Mouse (Mus musculus): ENCODE measurements at regions not wholly inside any gene's neighbourhood (a gene's known extent, or its start where the extent isn't known, plus 50 kb on each side); places are given as distances from the start of the nearest gene placed in this dataset.

- no peak for TF ChIP-seq CTCF (IDR thresholded peaks at IDR 0.05; ENCODE audit: low read depth)
- Histone ChIP-seq H3K36me3 (ENCODE audit: insufficient read depth, low read length) (no peaks in the 10 kb centered on the region), H3K9ac (replicated peaks; ENCODE audit: low read length) (no peak overlapping the region), H3K4me3 (ENCODE audit: low read length) (no peak overlapping the region), H3K4me1 (ENCODE audit: insufficient read depth, low read length) (no peaks in the 10 kb centered on the region), H3K27me3 (ENCODE audit: insufficient read depth, low read length) (no peaks in the 10 kb centered on the region), H3K9me3 (ENCODE audit: low read length) (no peaks in the 10 kb centered on the region), H3K4me2 (ENCODE audit: low read depth, low read length) (no peak overlapping the region), H3K27ac (no peak overlapping the region)
- DNase-seq (ENCODE audit: low spot score) (no peak), ATAC-seq (no peak)
- WGBS = 94% methylated on average over 6 of the region's 6 CpGs
Measured at GRCm38 (mm10) chr16:42499514-42499913, 159.1 kb upstream of the Gap43 start.

GRCm38 (mm10) chr16:42498368-42498767, 157.9 kb upstream of the Gap43 start:
- Histone ChIP-seq H3K9me3 (ENCODE audit: low read length) (no peaks in the 10 kb centered on the region), H3K27ac (no peak overlapping the region), H3K4me3 (ENCODE audit: low read length) (no peak overlapping the region), H3K27me3 (ENCODE audit: insufficient read depth, low read length) (no peaks in the 10 kb centered on the region), H3K36me3 (ENCODE audit: insufficient read depth, low read length) (no peaks in the 10 kb centered on the region), H3K4me2 (ENCODE audit: low read depth, low read length) (no peak overlapping the region), H3K4me1 (ENCODE audit: insufficient read depth, low read length) (no peaks in the 10 kb centered on the region), H3K9ac (replicated peaks; ENCODE audit: low read length) (no peak overlapping the region)
- DNase-seq (ENCODE audit: low spot score) (no peak), ATAC-seq (no peak)
- WGBS = 57% methylated on average over 2 of the region's 2 CpGs
- TF ChIP-seq CTCF (IDR thresholded peaks at IDR 0.05; ENCODE audit: low read depth) = no peak

- H3K9me3 ChIP-seq (ENCODE audit: low read length) = no peaks in the 10 kb centered on the region
- H3K36me3 ChIP-seq (ENCODE audit: insufficient read depth, low read length) = no peaks in the 10 kb centered on the region
- WGBS = 97% methylated on average over 1 of the region's 1 CpGs
- H3K27ac ChIP-seq = no peak overlapping the region
- H3K4me3 ChIP-seq (ENCODE audit: low read length) = no peak overlapping the region
- no peak overlapping the region for H3K9ac ChIP-seq (replicated peaks; ENCODE audit: low read length)
- no peak for TF ChIP-seq CTCF (IDR thresholded peaks at IDR 0.05; ENCODE audit: low read depth)
- ATAC-seq (no peak), DNase-seq (ENCODE audit: low spot score) (no peak)
- no peaks in the 10 kb centered on the region for H3K27me3 ChIP-seq (ENCODE audit: insufficient read depth, low read length)
- no peak overlapping the region for H3K4me2 ChIP-seq (ENCODE audit: low read depth, low read length)
- H3K4me1 ChIP-seq (ENCODE audit: insufficient read depth, low read length) = 0 out of 2 replicates have a peak, but pooled peaks cover 2% of the 10 kb centered on the region
Measured at GRCm38 (mm10) chr16:42493596-42493995, 153.1 kb upstream of the Gap43 start.

DNA sequence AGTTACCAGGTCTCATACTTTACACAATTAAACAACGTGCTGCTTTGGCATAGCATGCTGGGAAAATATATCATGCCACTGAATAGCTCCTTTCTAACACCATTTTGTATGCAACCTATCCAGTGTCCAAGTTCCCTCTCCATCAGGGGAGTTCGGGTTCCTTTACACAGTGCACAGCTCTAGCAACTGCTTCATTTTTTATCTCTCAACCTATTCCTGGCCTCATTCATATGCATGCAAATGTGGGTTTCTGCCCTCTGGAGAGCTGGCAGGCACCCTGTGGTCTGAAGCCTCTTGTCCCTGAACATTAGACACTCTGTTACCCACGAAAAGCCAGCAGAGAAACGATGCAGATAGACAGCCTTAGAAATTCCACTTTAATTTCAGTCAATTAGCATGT, 148.3 kb upstream of the Gap43 start:
- H3K27me3 ChIP-seq (ENCODE audit: insufficient read depth, low read length) = no peaks in the 10 kb centered on the region
- H3K36me3 ChIP-seq (ENCODE audit: insufficient read depth, low read length) = no peaks in the 10 kb centered on the region
- ATAC-seq = no peak
- no peak overlapping the region for H3K4me3 ChIP-seq (ENCODE audit: low read length)
- no peak for TF ChIP-seq CTCF (IDR thresholded peaks at IDR 0.05; ENCODE audit: low read depth)
- H3K9ac ChIP-seq (replicated peaks; ENCODE audit: low read length) = no peak overlapping the region
- peak; percentile 8 for DNase-seq (ENCODE audit: low spot score)
- no peak overlapping the region for H3K27ac ChIP-seq
- H3K4me1 ChIP-seq (ENCODE audit: insufficient read depth, low read length) = 0 out of 2 replicates have a peak, but pooled peaks cover 3% of the 10 kb centered on the region
- H3K4me2 ChIP-seq (ENCODE audit: low read depth, low read length) = no peak overlapping the region
- WGBS = 11% methylated on average over 4 of the region's 4 CpGs
- H3K9me3 ChIP-seq (ENCODE audit: low read length) = no peaks in the 10 kb centered on the region

DNA sequence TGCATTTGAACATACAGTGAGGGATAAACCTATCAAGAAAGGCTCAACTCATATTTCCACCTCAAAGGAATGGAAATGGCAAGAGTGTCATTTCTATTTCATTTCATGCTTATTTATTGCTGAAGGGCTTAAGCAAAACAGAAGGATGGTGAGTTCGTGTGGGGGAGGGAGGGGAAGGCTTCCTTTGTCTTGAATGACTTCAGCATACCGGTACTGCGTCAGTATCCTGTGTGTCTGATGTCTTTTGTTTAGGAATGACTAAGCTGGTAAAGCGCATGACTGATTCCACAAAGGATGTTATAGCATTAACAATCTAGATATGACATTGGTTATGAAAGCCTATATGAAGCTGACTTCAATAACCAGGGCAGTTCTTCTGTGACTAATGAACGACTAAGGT, 139.5 kb upstream of the Gap43 start:
- DNase-seq (ENCODE audit: low spot score) = no peak
- 44% methylated on average over 5 of the region's 5 CpGs for WGBS
- Histone ChIP-seq H3K9ac (replicated peaks; ENCODE audit: low read length) (no peak overlapping the region), H3K4me3 (ENCODE audit: low read length) (no peak overlapping the region), H3K27ac (no peak overlapping the region), H3K4me1 (ENCODE audit: insufficient read depth, low read length) (no peaks in the 10 kb centered on the region), H3K27me3 (ENCODE audit: insufficient read depth, low read length) (no peaks in the 10 kb centered on the region), H3K9me3 (ENCODE audit: low read length) (no peaks in the 10 kb centered on the region), H3K4me2 (ENCODE audit: low read depth, low read length) (no peak overlapping the region), H3K36me3 (ENCODE audit: insufficient read depth, low read length) (no peaks in the 10 kb centered on the region)
- ATAC-seq = no peak
- no peak for TF ChIP-seq CTCF (IDR thresholded peaks at IDR 0.05; ENCODE audit: low read depth)

DNA sequence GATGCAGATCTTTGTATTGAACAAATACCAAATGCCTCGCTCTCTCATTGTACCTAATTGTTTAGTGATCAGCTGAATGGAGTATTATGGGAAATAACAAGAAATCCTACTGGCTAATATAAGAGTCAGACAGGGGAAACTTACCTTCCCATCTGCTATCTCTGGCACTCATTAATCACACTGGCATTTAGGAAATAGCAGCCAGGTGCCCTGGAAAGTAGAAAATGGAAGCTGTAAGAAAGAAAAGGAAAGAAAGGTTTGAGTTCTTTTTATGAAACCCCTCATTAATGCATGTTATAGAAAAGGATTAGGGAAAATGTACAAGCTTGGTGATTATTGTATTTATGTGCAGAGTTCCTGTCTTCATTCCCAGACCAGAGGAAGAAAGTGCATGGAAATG, 126.5 kb upstream of the Gap43 start:
- WGBS = 69% methylated on average over 1 of the region's 1 CpGs
- no peak overlapping the region for H3K4me2 ChIP-seq (ENCODE audit: low read depth, low read length)
- H3K9ac ChIP-seq (replicated peaks; ENCODE audit: low read length) = no peak overlapping the region
- no peaks in the 10 kb centered on the region for H3K36me3 ChIP-seq (ENCODE audit: insufficient read depth, low read length)
- H3K4me1 ChIP-seq (ENCODE audit: insufficient read depth, low read length) = no peaks in the 10 kb centered on the region
- no peak for TF ChIP-seq CTCF (IDR thresholded peaks at IDR 0.05; ENCODE audit: low read depth)
- H3K27me3 ChIP-seq (ENCODE audit: insufficient read depth, low read length) = no peaks in the 10 kb centered on the region
- no peaks in the 10 kb centered on the region for H3K9me3 ChIP-seq (ENCODE audit: low read length)
- ATAC-seq (no peak), DNase-seq (ENCODE audit: low spot score) (no peak)
- no peak overlapping the region for H3K4me3 ChIP-seq (ENCODE audit: low read length)
- no peak overlapping the region for H3K27ac ChIP-seq

DNA sequence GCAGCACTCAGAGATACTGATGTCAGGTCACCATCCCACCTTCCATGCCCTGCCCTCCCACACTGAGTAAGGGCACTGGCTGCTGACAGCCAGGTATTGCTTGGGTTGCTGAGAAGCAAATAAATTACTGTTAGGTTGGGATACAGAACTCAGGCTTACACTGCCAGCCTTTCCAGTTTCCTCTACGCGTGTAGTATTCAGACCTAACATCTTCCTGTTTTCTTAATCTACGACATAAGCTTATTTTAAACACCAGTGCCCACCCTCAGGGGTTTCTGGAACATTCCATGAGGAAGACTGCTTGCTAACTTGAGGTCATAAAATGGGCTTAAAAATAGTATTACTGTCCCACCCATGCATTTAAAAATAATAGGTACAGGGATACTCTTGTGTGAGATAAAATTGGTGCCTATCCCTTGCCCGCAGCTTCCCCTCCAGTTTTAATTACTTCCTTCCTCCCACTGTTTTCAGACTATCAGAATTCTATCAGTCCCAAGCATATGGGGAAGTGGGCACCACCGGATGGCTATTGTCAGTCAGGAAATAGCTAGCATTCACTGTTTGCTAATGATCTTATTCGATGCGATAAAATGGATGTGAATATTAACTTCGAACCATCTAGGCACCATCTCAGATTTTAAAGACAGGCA, 116.0 kb upstream of the Gap43 start:
- no peak for DNase-seq (ENCODE audit: low spot score)
- 79% methylated on average over 8 of the region's 8 CpGs for WGBS
- no peak overlapping the region for H3K4me2 ChIP-seq (ENCODE audit: low read depth, low read length)

More for the DNA sequence above, 116.0 kb upstream of the Gap43 start:
- no peaks in the 10 kb centered on the region for H3K4me1 ChIP-seq (ENCODE audit: insufficient read depth, low read length)
- no peak for ATAC-seq
- no peak for TF ChIP-seq CTCF (IDR thresholded peaks at IDR 0.05; ENCODE audit: low read depth)
- no peak overlapping the region for H3K9ac ChIP-seq (replicated peaks; ENCODE audit: low read length)
- no peaks in the 10 kb centered on the region for H3K9me3 ChIP-seq (ENCODE audit: low read length)
- H3K36me3 ChIP-seq (ENCODE audit: insufficient read depth, low read length) = no peaks in the 10 kb centered on the region
- no peak overlapping the region for H3K4me3 ChIP-seq (ENCODE audit: low read length)
- no peak overlapping the region for H3K27ac ChIP-seq
- no peaks in the 10 kb centered on the region for H3K27me3 ChIP-seq (ENCODE audit: insufficient read depth, low read length)
